Mouse (Mus musculus): ENCODE results near the gene Hnrnpa3. TPM values are rescaled to one million over a fixed set of nuclear protein-coding genes. Genes with fewer than 3 reads are reported as not detected.

Hnrnpa3 gene
- polyA plus RNA-seq, 1 experiment from 2014 or later, result 302 TPM

- H3K9ac ChIP-seq, result no peak overlapping the region
- no peak overlapping the region for H3K4me2 ChIP-seq
- 77% methylated on average over 1 of the region's 1 CpGs for WGBS
- no peaks in the 10 kb centered on the region for H3K9me3 ChIP-seq (ENCODE audit: low read depth, low read length)
- no peak overlapping the region for H3K27ac ChIP-seq (ENCODE audit: low read depth)
- H3K4me1 ChIP-seq (ENCODE audit: insufficient read depth), result no peaks in the 10 kb centered on the region
- H3K27me3 ChIP-seq (ENCODE audit: insufficient read depth, low read length), result no peaks in the 10 kb centered on the region
- no peak for TF ChIP-seq CTCF (IDR thresholded peaks at IDR 0.05; ENCODE audit: low read depth)
- no peaks in the 10 kb centered on the region for H3K36me3 ChIP-seq (ENCODE audit: insufficient read depth)
- H3K4me3 ChIP-seq (ENCODE audit: low read depth, low read length), result no peak overlapping the region
- ATAC-seq (ENCODE audit: insufficient read depth), result no peak
- no peak for DNase-seq
These were observed 8.6 kb upstream of the Hnrnpa3 start for GRCm38 (mm10) chr2:75650437-75650836.

GRCm38 (mm10) chr2:75653150-75653549, 5.9 kb upstream of the Hnrnpa3 start:
- no peak for ATAC-seq (ENCODE audit: insufficient read depth)
- no peak overlapping the region for H3K9ac ChIP-seq
- peaks cover 8% of the 10 kb centered on the region; the same call in 1 of the 2 replicates for H3K4me1 ChIP-seq (ENCODE audit: insufficient read depth)
- H3K27me3 ChIP-seq (ENCODE audit: insufficient read depth, low read length), result no peaks in the 10 kb centered on the region
- TF ChIP-seq CTCF (IDR thresholded peaks at IDR 0.05; ENCODE audit: low read depth), result no peak
- no peaks in the 10 kb centered on the region for H3K36me3 ChIP-seq (ENCODE audit: insufficient read depth)
- H3K9me3 ChIP-seq (ENCODE audit: low read depth, low read length), result no peaks in the 10 kb centered on the region
- H3K4me3 ChIP-seq (ENCODE audit: low read depth, low read length), result no peak overlapping the region
- no peak for DNase-seq
- no peak overlapping the region for H3K4me2 ChIP-seq
- no peak overlapping the region for H3K27ac ChIP-seq (ENCODE audit: low read depth)

- H3K27me3 ChIP-seq (ENCODE audit: insufficient read depth, low read length), result no peaks in the 10 kb centered on the region
- TF ChIP-seq CTCF (IDR thresholded peaks at IDR 0.05; ENCODE audit: low read depth), result no peak
- no peaks in the 10 kb centered on the region for H3K9me3 ChIP-seq (ENCODE audit: low read depth, low read length)
- ATAC-seq (ENCODE audit: insufficient read depth), result no peak
- H3K36me3 ChIP-seq (ENCODE audit: insufficient read depth), result no peaks in the 10 kb centered on the region
- H3K9ac ChIP-seq, result no peak overlapping the region
- no peak overlapping the region for H3K4me3 ChIP-seq (ENCODE audit: low read depth, low read length)
- DNase-seq, result no peak
- peaks cover 8% of the 10 kb centered on the region; the same call in 1 of the 2 replicates for H3K4me1 ChIP-seq (ENCODE audit: insufficient read depth)
- no peak overlapping the region for H3K27ac ChIP-seq (ENCODE audit: low read depth)
- 85% methylated on average over 1 of the region's 1 CpGs for WGBS
- no peak overlapping the region for H3K4me2 ChIP-seq
These were observed 4.4 kb upstream of the Hnrnpa3 start for GRCm38 (mm10) chr2:75654679-75655078.

- DNase-seq (no peak), ATAC-seq (ENCODE audit: insufficient read depth) (no peak)
- no peak overlapping the region; the same call in 1 of the 2 replicates for H3K4me2 ChIP-seq
- H3K9me3 ChIP-seq (ENCODE audit: low read depth, low read length), result no peaks in the 10 kb centered on the region
- no peaks in the 10 kb centered on the region for H3K27me3 ChIP-seq (ENCODE audit: insufficient read depth, low read length)
- H3K4me1 ChIP-seq (ENCODE audit: insufficient read depth), result peaks cover 8% of the 10 kb centered on the region; the same call in 1 of the 2 replicates
- H3K9ac ChIP-seq, result no peak overlapping the region
- TF ChIP-seq CTCF (IDR thresholded peaks at IDR 0.05; ENCODE audit: low read depth), result no peak
- no peak overlapping the region for H3K4me3 ChIP-seq (ENCODE audit: low read depth, low read length)
- H3K27ac ChIP-seq (ENCODE audit: low read depth), result peak overlapping the region; percentile 99
- WGBS, result 82% methylated on average over 5 of the region's 5 CpGs
- peaks cover 11% of the 10 kb centered on the region for H3K36me3 ChIP-seq (ENCODE audit: insufficient read depth)
These were observed 2.1 kb upstream of the Hnrnpa3 start for GRCm38 (mm10) chr2:75656924-75657323.

- WGBS, result 2% methylated on average over 18 of the region's 18 CpGs
- no peaks in the 10 kb centered on the region for H3K27me3 ChIP-seq (ENCODE audit: insufficient read depth, low read length)
- H3K4me2 ChIP-seq, result peak overlapping the region; percentile 70
- H3K9me3 ChIP-seq (ENCODE audit: low read depth, low read length), result no peaks in the 10 kb centered on the region
- ATAC-seq (ENCODE audit: insufficient read depth) (peak; percentile 21; the same call in 1 of the 2 replicates), DNase-seq (peak; percentile 60)
- H3K27ac ChIP-seq (ENCODE audit: low read depth), result peak overlapping the region; percentile 99
- peak overlapping the region; percentile 85 for H3K9ac ChIP-seq
- peaks cover 21% of the 10 kb centered on the region for H3K36me3 ChIP-seq (ENCODE audit: insufficient read depth)
- peaks cover 8% of the 10 kb centered on the region; the same call in 1 of the 2 replicates for H3K4me1 ChIP-seq (ENCODE audit: insufficient read depth)
- H3K4me3 ChIP-seq (ENCODE audit: low read depth, low read length), result peak overlapping the region; percentile 99
- TF ChIP-seq CTCF (IDR thresholded peaks at IDR 0.05; ENCODE audit: low read depth), result no peak
These were observed 962 bp upstream of the Hnrnpa3 start for GRCm38 (mm10) chr2:75657907-75658691.

GRCm38 (mm10) chr2:75659629-75659960, 534 bp downstream of the Hnrnpa3 start:
- peak overlapping the region; percentile 70 for H3K4me2 ChIP-seq
- TF ChIP-seq CTCF (IDR thresholded peaks at IDR 0.05; ENCODE audit: low read depth), result no peak

GRCm38 (mm10) chr2:75660255-75660948, 1.3 kb downstream of the Hnrnpa3 start:
- 1% methylated on average over 15 of the region's 15 CpGs for WGBS
- Histone ChIP-seq H3K27me3 (ENCODE audit: insufficient read depth, low read length) (no peaks in the 10 kb centered on the region), H3K36me3 (ENCODE audit: insufficient read depth) (peaks cover 43% of the 10 kb centered on the region), H3K4me3 (ENCODE audit: low read depth, low read length) (peak overlapping the region; percentile 99), H3K9me3 (ENCODE audit: low read depth, low read length) (no peaks in the 10 kb centered on the region), H3K4me1 (ENCODE audit: insufficient read depth) (peaks cover 8% of the 10 kb centered on the region; the same call in 1 of the 2 replicates), H3K27ac (ENCODE audit: low read depth) (peak overlapping the region; percentile 99), H3K4me2 (peak overlapping the region; percentile 70), H3K9ac (peak overlapping the region; percentile 100)
- DNase-seq, result no peak
- TF ChIP-seq CTCF (IDR thresholded peaks at IDR 0.05; ENCODE audit: low read depth), result no peak
- ATAC-seq (ENCODE audit: insufficient read depth), result no peak

More at GRCm38 (mm10) chr2:75659629-75659960, 534 bp downstream of the Hnrnpa3 start:
- Histone ChIP-seq H3K27me3 (ENCODE audit: insufficient read depth, low read length) (no peaks in the 10 kb centered on the region), H3K9ac (peak overlapping the region; percentile 100), H3K27ac (ENCODE audit: low read depth) (peak overlapping the region; percentile 99), H3K4me3 (ENCODE audit: low read depth, low read length) (peak overlapping the region; percentile 99), H3K4me1 (ENCODE audit: insufficient read depth) (peaks cover 8% of the 10 kb centered on the region; the same call in 1 of the 2 replicates), H3K36me3 (ENCODE audit: insufficient read depth) (peaks cover 36% of the 10 kb centered on the region), H3K9me3 (ENCODE audit: low read depth, low read length) (no peaks in the 10 kb centered on the region)
- DNase-seq (peak; percentile 89), ATAC-seq (ENCODE audit: insufficient read depth) (peak; percentile 65)
- 0% methylated on average over 45 of the region's 47 CpGs for WGBS

Measured in lung, embryonic 14.5 days (tissue).